Mouse (Mus musculus): ENCODE measurements at regions not wholly inside any gene's neighbourhood (a gene's known extent, or its start where the extent isn't known, plus 50 kb on each side); places are given as distances from the start of the nearest gene placed in this dataset.

- DNase-seq (ENCODE audit: low read depth, low spot score), result no peak
Observed at GRCm38 (mm10) chr4:67646090-67646489, 818.7 kb downstream of the Tlr4 start.

GRCm38 (mm10) chr4:67662122-67662521, 834.7 kb downstream of the Tlr4 start:
- DNase-seq (ENCODE audit: low read depth, low spot score), result no peak

GRCm38 (mm10) chr4:67673961-67674360, 846.6 kb downstream of the Tlr4 start:
- no peak for DNase-seq (ENCODE audit: low read depth, low spot score)

- no peak for DNase-seq (ENCODE audit: low read depth, low spot score)
Observed at GRCm38 (mm10) chr4:67677589-67677988, 850.2 kb downstream of the Tlr4 start.

GRCm38 (mm10) chr4:67698438-67698837, 871.1 kb downstream of the Tlr4 start:
- DNase-seq (ENCODE audit: low read depth, low spot score), result no peak
